Mouse (Mus musculus) Patski (cell line): ENCODE results near the gene Oma1. TPM values are rescaled to one million over a fixed set of nuclear protein-coding genes. Genes with fewer than 3 reads are reported as not detected.

Experiments
- ATAC-seq: fragments of 100-300 bp; one replicate; pipeline ENCODE4 v1.8.0; 2021
- CTCF ChIA-PET: fragments of 350-600 bp; sonication (Branson Sonifier 250); formaldehyde crosslinking; loops from one replicate; lab custom pipeline; 2022; ENCODE audit warnings: inconsistent platforms; lab: Charles Lee
- POLR2A ChIA-PET: fragments of 350-600 bp; sonication (Branson Sonifier 250); formaldehyde crosslinking; loops from one replicate; lab custom pipeline; 2022; ENCODE audit warnings: antibody characterized with exemption, inconsistent platforms; lab: Charles Lee
- DNase-seq: peaks from one replicate; pipeline ENCODE4 v3.0.0-alpha.2; 2011; ENCODE audit warnings: low read depth, low spot score
- H3K27me3 ChIP-seq: fragments of 371-371 bp; one replicate; pipeline ENCODE4 v1.5.1; 2021
- CTCF ChIP-seq: fragments of 100-300 bp; IDR thresholded peaks from one replicate; pipeline ENCODE4 v1.5.1; 2021
- in situ Hi-C: fragments of 300-500 bp; cut with MboI; formaldehyde crosslinking; loops from 3 replicates; pipeline ENCODE4 v1.11.1; 2018; ENCODE audit warnings: low pct_unique_long_range_greater_than_20kb, mixed read lengths
- polyA plus RNA-seq: library from polyadenylated mRNA; unstranded; gene quantifications from one replicate; pipeline ENCODE4 v1.2.3, GENCODE M21; 2021

Oma1 gene
- polyA plus RNA-seq, 1 experiment from 2014 or later = 6.6 TPM

- no peaks in the 10 kb centered on the region for H3K27me3 ChIP-seq
- in situ Hi-C loops = loop anchor here (25.0 kb wide), 1 partner anchor 1571 kb away; the partner anchor contains the start of gene C8a
- DNase-seq (no peak), ATAC-seq (no peak)
- ChIA-PET CTCF (interaction anchor here (2.4 kb wide), 1 partner anchor 11 kb away, joined by 7 read pairs; no protein-coding TSS in a partner anchor), POLR2A (no interaction called here)
- TF ChIP-seq CTCF = no peak
Observed at GRCm38 (mm10) chr4:103315861-103316260, 2.2 kb downstream of the Oma1 start.

- CTCF ChIA-PET = no interaction called here
- ATAC-seq = no peak
- in situ Hi-C loops = loop anchor here (25.0 kb wide), 1 partner anchor 1566 kb away; the partner anchor contains the start of gene C8a
- no peak for TF ChIP-seq CTCF
- POLR2A ChIA-PET = no interaction called here
- no peak for DNase-seq
- no peaks in the 10 kb centered on the region for H3K27me3 ChIP-seq
Observed at GRCm38 (mm10) chr4:103321461-103321860, 7.8 kb downstream of the Oma1 start.

- ChIA-PET POLR2A (no interaction called here), CTCF (no interaction called here)
- in situ Hi-C loops = loop anchor here (25.0 kb wide), 1 partner anchor 1562 kb away; the partner anchor contains the start of gene C8a
- ATAC-seq = no peak
- H3K27me3 ChIP-seq = no peaks in the 10 kb centered on the region
- no peak for TF ChIP-seq CTCF
- DNase-seq = no peak
Observed at GRCm38 (mm10) chr4:103324688-103325451, 11.3 kb downstream of the Oma1 start.

DNA sequence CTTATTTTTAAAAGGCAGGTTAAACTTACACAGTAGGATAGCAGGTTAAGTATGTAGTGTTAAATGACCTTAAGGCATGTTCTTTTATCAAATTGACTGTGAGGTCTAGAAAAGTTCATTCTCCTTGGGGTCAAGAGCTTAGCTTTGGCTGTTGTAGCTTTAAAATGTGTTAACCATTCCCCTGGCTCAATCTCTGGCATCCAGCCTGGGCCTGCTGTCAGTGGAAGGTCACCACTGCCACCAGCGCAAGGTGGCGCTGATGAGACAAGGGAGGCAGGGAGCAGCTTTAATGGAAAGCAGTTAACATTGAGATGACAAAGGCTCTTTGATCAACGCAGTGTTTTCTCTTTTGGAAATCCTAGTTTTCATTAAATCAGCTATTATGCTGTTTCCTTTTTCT is 13.4 kb downstream of the Oma1 start:
- in situ Hi-C loops = no loop called here
- ATAC-seq (no peak), DNase-seq (no peak)
- ChIA-PET POLR2A (no interaction called here), CTCF (interaction anchor here (0.9 to 1.5 kb wide), 6 partner anchors 10 to 29 kb away, joined by 3 to 7 read pairs (median 4); partner anchors contain the start of gene Oma1)
- H3K27me3 ChIP-seq = no peaks in the 10 kb centered on the region
- peak; percentile 68 for TF ChIP-seq CTCF

DNA sequence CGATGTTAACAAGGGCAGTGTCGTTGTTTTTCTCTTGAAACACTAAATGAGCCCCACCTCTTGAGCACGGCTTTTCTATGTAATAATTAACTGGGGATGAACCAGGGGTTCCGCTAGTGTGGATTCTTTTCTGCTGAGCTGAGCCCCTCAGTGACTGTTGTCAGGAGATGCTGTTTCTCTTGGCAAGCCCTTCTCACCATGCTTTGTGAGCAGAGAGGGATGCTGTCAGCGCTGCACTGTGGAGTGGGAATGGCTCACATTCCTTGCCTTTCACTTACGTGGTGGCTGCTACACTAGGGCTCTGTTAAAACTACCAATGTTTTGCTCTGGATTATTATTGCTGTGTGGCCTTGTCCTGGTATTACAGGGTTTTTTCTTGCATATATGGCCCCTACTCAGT is 15.7 kb downstream of the Oma1 start:
- TF ChIP-seq CTCF = no peak
- DNase-seq = no peak
- ChIA-PET POLR2A (interaction anchor here (1.3 kb wide), 1 partner anchor 15 kb away, joined by 4 read pairs; the partner anchor contains the start of gene Oma1), CTCF (no interaction called here)
- in situ Hi-C loops = no loop called here
- no peak for ATAC-seq
- H3K27me3 ChIP-seq = no peaks in the 10 kb centered on the region

DNA sequence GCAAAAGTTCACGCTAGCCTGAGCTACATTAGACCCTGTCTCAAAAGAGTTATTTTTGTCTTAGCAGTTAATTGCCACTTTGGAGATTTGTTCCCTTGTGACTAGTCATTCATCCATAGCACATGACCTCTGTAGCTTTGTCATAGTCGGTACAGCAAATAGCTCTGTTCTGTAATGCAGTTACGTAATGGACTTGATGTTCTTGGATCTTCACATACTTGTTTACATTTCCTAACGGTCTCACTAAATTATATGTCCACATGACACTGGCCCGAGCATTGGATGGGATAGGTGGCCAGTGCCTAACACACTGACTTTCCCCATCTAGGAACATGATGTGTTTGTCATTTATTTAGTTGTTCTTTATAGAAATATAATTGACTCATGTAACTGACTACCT is 21.5 kb downstream of the Oma1 start:
- DNase-seq (no peak), ATAC-seq (no peak)
- POLR2A ChIA-PET = no interaction called here
- in situ Hi-C loops = no loop called here
- TF ChIP-seq CTCF = no peak
- CTCF ChIA-PET = no interaction called here
- H3K27me3 ChIP-seq = no peaks in the 10 kb centered on the region

GRCm38 (mm10) chr4:103340726-103341125 is 27.1 kb downstream of the Oma1 start:
- in situ Hi-C loops = loop anchor here (10.0 kb wide), 1 partner anchor 356 kb away; no protein-coding TSS in a partner anchor
- H3K27me3 ChIP-seq = no peaks in the 10 kb centered on the region
- ChIA-PET CTCF (interaction anchor here (1.0 to 2.9 kb wide), 3 partner anchors 10 to 27 kb away, joined by 4 to 10 read pairs (median 5); partner anchors contain the start of gene Oma1), POLR2A (interaction anchor here (0.7 kb wide), 1 partner anchor 374 kb away, joined by 5 read pairs; no protein-coding TSS in a partner anchor)
- no peak for ATAC-seq
- no peak for TF ChIP-seq CTCF
- no peak for DNase-seq

DNA sequence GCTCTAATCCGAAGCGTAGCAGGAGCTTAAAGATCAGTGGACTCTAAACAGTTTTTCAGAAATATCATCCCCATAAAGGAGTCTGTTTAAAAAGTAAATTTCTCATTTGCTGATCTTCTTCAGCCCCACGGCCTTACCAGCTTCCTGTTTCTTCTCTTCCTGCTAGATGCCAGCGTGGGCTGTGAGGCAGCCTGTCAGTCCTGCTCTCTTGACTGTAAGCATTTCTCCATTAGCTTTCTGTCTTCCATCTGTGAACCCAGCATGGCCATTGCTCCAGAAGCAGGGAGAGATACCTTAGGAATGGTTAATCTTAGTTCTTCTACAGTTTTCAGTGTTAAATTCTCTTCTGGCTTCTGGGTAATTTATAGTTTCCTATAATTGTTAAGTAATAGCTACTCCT is 28.0 kb downstream of the Oma1 start:
- H3K27me3 ChIP-seq = no peaks in the 10 kb centered on the region
- no peak for TF ChIP-seq CTCF
- CTCF ChIA-PET = interaction anchor here (1.0 to 2.9 kb wide), 3 partner anchors 11 to 28 kb away, joined by 4 to 10 read pairs (median 5); partner anchors contain the start of gene Oma1
- in situ Hi-C loops = loop anchor here (10.0 kb wide), 1 partner anchor 357 kb away; no protein-coding TSS in a partner anchor
- ATAC-seq (no peak), DNase-seq (no peak)
- POLR2A ChIA-PET = interaction anchor here (0.7 kb wide), 1 partner anchor 375 kb away, joined by 5 read pairs; no protein-coding TSS in a partner anchor

DNA sequence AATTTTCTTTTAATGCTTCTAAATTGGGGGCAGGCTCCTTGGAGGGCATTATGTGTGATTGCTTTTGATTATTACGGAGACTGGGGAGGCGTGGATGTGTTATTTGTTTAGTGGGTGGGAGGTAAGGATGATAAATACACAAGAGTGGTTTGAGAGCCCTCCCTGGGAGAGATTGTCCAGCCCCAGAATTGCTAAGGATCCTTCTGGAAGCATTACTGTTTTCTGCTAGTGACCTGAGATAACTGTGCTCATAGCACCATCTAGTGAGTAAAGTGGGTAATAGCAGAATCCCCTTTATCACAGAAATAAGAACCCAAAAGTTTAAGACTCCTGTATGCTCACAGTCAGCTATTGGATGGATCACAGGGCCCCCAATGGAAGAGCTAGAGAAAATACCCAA is 32.4 kb downstream of the Oma1 start:
- ChIA-PET CTCF (interaction anchor here (0.6 to 3.4 kb wide), 3 partner anchors 29 to 80 kb away, joined by 3 to 17 read pairs (median 4); partner anchors contain the start of gene Oma1), POLR2A (no interaction called here)
- peak; percentile 61 for TF ChIP-seq CTCF
- no peaks in the 10 kb centered on the region for H3K27me3 ChIP-seq
- DNase-seq (peak; percentile 13), ATAC-seq (no peak)
- in situ Hi-C loops = loop anchor here (5.0 to 10.0 kb wide), 2 partner anchors 34 to 361 kb away; partner anchors contain the start of gene Oma1

GRCm38 (mm10) chr4:103346849-103347248 is 33.2 kb downstream of the Oma1 start:
- ATAC-seq (no peak), DNase-seq (peak; percentile 34)
- no peaks in the 10 kb centered on the region for H3K27me3 ChIP-seq
- in situ Hi-C loops = loop anchor here (5.0 to 10.0 kb wide), 2 partner anchors 35 to 362 kb away; partner anchors contain the start of gene Oma1
- TF ChIP-seq CTCF = no peak
- CTCF ChIA-PET = interaction anchor here (0.6 to 3.4 kb wide), 2 partner anchors 30 to 33 kb away, joined by 3 to 17 read pairs; partner anchors contain the start of gene Oma1
- POLR2A ChIA-PET = no interaction called here

DNA sequence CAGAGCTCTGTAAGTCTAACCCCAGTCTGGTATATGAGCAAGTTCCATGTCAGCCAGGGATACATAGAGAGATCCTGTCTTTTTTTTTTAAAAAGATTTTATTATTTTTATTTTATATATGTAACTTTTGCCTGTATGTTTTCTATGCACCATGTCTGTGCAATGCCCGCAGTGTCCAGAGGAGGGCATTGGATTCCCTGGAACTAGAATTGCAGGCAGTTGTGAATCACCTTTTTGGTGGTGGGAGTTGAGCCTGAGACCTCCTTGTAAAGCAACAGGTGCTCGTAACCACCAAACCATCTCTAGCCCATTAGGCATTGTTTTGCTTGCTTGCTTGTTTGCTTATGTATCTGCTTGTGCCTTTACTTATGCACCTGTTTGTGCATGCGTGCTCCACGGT is 35.6 kb downstream of the Oma1 start:
- TF ChIP-seq CTCF = no peak
- DNase-seq = no peak
- ChIA-PET POLR2A (no interaction called here), CTCF (no interaction called here)
- ATAC-seq = no peak
- in situ Hi-C loops = loop anchor here (5.0 to 10.0 kb wide), 2 partner anchors 37 to 364 kb away; partner anchors contain the start of gene Oma1
- no peaks in the 10 kb centered on the region for H3K27me3 ChIP-seq
